Mouse (Mus musculus) kidney, embryonic 15.5 days (tissue): Measurements from ENCODE around the gene Ubr2. TPM values are rescaled to one million over a fixed set of nuclear protein-coding genes. Genes with fewer than 3 reads are reported as not detected.

Experiments
- ATAC-seq: fragments of 200-750 bp; cut with Nextera tagmentation; replicated peaks from 2 replicates; pipeline ENCODE4 v1.8.0; 2017; ENCODE audit warnings: moderate TSS enrichment; ENCODE audit not compliant: low FRiP score
- H3K27ac ChIP-seq: fragments of 300-500 bp; sonication (generic); 2 replicates; pipeline ENCODE4 v1.5.1; 2015; ENCODE audit warnings: mild to moderate bottlenecking, inconsistent platforms
- H3K27me3 ChIP-seq: fragments of 300-500 bp; sonication (generic); 2 replicates; pipeline ENCODE4 v1.6.1; 2015; ENCODE audit warnings: inconsistent platforms
- H3K36me3 ChIP-seq: fragments of 300-500 bp; sonication (generic); 2 replicates; pipeline ENCODE4 v1.6.1; 2015; ENCODE audit warnings: inconsistent platforms
- H3K4me1 ChIP-seq: fragments of 300-500 bp; sonication (generic); 2 replicates; pipeline ENCODE4 v1.6.1; 2015; ENCODE audit warnings: inconsistent platforms
- H3K4me2 ChIP-seq: fragments of 300-500 bp; sonication (generic); 2 replicates; pipeline ENCODE4 v1.6.1; 2015; ENCODE audit warnings: moderate library complexity, mild to moderate bottlenecking, inconsistent platforms
- H3K4me3 ChIP-seq: fragments of 300-500 bp; sonication (generic); replicated peaks from 2 replicates; pipeline ENCODE4 v1.5.1; 2015; ENCODE audit warnings: mild to moderate bottlenecking, inconsistent platforms
- H3K9ac ChIP-seq: fragments of 300-500 bp; sonication (generic); 2 replicates; pipeline ENCODE4 v1.6.1; 2015; ENCODE audit warnings: mild to moderate bottlenecking, inconsistent platforms
- H3K9me3 ChIP-seq: fragments of 300-500 bp; sonication (generic); replicated peaks from 2 replicates; pipeline ENCODE4 v1.6.1; 2016; ENCODE audit warnings: inconsistent platforms
- WGBS: fragments of 180-500 bp; shearing (Covaris S2); methylation state at CpG from one replicate; pipeline ENCODE4 v1.1.7; 2015; ENCODE audit warnings: mixed read lengths; 5-methylcytosine and 5-hydroxymethylcytosine counted together
- polyA plus RNA-seq: library from polyadenylated mRNA; unstranded; fragments of >200 nt; fragmentation: Nextera tagmentation; extraction: Ambion mirVana; gene quantifications from 2 replicates; pipeline ENCODE4 v1.2.1, GENCODE M21; 2015

The Ubr2 gene
- polyA plus RNA-seq, 1 experiment from 2014 or later: 21.7 TPM

- Histone ChIP-seq H3K27ac (no peak overlapping the region), H3K4me3 (no peak overlapping the region), H3K36me3 (peaks cover 100% of the 10 kb centered on the region), H3K9me3 (no peaks in the 10 kb centered on the region), H3K9ac (no peak overlapping the region), H3K27me3 (no peaks in the 10 kb centered on the region), H3K4me1 (no peaks in the 10 kb centered on the region), H3K4me2 (no peak overlapping the region)
- WGBS: 90% methylated on average over 2 of the region's 2 CpGs
- ATAC-seq: no peak
Measured at GRCm38 (mm10) chr17:46958045-46958444, 52.3 kb downstream of the Ubr2 start.

- WGBS: 94% methylated on average over 9 of the region's 9 CpGs
- Histone ChIP-seq H3K4me1 (no peaks in the 10 kb centered on the region), H3K36me3 (peaks cover 84% of the 10 kb centered on the region), H3K9me3 (no peaks in the 10 kb centered on the region), H3K4me2 (no peak overlapping the region), H3K4me3 (no peak overlapping the region), H3K9ac (no peak overlapping the region), H3K27me3 (no peaks in the 10 kb centered on the region), H3K27ac (no peak overlapping the region)
- no peak for ATAC-seq
Measured at GRCm38 (mm10) chr17:46946276-46946675, 64.1 kb downstream of the Ubr2 start.

- WGBS: 95% methylated on average over 9 of the region's 9 CpGs
- H3K9me3 ChIP-seq: no peaks in the 10 kb centered on the region
- no peak overlapping the region for H3K4me3 ChIP-seq
- H3K27me3 ChIP-seq: no peaks in the 10 kb centered on the region
- H3K9ac ChIP-seq: no peak overlapping the region
- no peaks in the 10 kb centered on the region for H3K4me1 ChIP-seq
- peaks cover 99% of the 10 kb centered on the region for H3K36me3 ChIP-seq
- no peak for ATAC-seq
- no peak overlapping the region for H3K4me2 ChIP-seq
- H3K27ac ChIP-seq: no peak overlapping the region
Measured at GRCm38 (mm10) chr17:46942421-46942820, 67.9 kb downstream of the Ubr2 start.

DNA sequence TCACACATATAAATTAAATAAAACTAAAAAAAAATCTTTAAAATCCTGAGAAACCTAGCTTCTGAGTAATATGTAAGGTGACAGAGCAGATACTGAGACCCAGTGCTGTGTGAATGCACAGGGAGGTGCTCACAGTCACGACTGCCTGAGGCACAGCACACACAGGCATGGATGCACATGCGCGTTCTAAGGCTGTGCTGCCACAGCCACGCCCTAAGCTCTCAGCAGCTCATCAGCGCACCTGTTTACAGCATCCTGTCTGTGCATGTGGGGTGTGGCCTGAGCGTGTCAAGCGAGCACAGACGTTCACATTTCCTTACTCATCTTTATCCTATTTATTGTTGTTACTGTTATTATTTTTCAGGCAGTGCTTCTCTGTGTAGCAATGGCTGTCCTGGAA, 69.9 kb downstream of the Ubr2 start:
- Histone ChIP-seq H3K9ac (no peak overlapping the region), H3K36me3 (peaks cover 99% of the 10 kb centered on the region), H3K4me2 (no peak overlapping the region), H3K27ac (no peak overlapping the region), H3K27me3 (no peaks in the 10 kb centered on the region), H3K9me3 (no peaks in the 10 kb centered on the region), H3K4me3 (no peak overlapping the region), H3K4me1 (no peaks in the 10 kb centered on the region)
- no peak for ATAC-seq
- 90% methylated on average over 8 of the region's 8 CpGs for WGBS

- H3K4me3 ChIP-seq: no peak overlapping the region
- no peaks in the 10 kb centered on the region for H3K9me3 ChIP-seq
- H3K27ac ChIP-seq: no peak overlapping the region
- 78% methylated on average over 19 of the region's 19 CpGs for WGBS
- H3K4me2 ChIP-seq: no peak overlapping the region
- ATAC-seq: no peak
- no peak overlapping the region for H3K9ac ChIP-seq
- peaks cover 100% of the 10 kb centered on the region for H3K36me3 ChIP-seq
- H3K4me1 ChIP-seq: no peaks in the 10 kb centered on the region
- H3K27me3 ChIP-seq: no peaks in the 10 kb centered on the region
Measured at GRCm38 (mm10) chr17:46933557-46934348, 76.6 kb downstream of the Ubr2 start.

DNA sequence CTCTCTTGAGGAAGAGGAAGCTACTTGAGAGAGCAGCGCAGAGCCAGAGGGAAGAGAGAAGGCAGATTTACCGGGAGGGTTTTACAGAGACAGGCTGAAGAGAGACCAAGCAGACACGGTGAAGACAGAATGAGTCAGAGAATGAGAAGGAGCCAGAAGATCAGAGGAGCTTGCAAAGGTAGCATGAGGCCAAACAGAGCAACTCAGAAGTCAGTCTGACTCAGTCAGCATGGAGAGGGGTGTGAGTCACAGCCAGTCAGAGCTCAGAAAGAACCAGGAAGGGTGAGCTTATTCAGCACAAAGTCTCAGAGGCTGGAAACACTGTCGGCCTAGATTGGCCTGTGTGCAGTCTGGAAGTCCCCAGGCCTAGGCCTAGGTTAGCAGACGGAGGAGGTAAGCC, 77.4 kb downstream of the Ubr2 start:
- no peak overlapping the region for H3K4me2 ChIP-seq
- ATAC-seq: no peak
- H3K4me1 ChIP-seq: no peaks in the 10 kb centered on the region
- no peaks in the 10 kb centered on the region for H3K27me3 ChIP-seq
- no peaks in the 10 kb centered on the region for H3K9me3 ChIP-seq
- peaks cover 99% of the 10 kb centered on the region for H3K36me3 ChIP-seq
- H3K9ac ChIP-seq: no peak overlapping the region
- no peak overlapping the region for H3K4me3 ChIP-seq
- WGBS: 94% methylated on average over 5 of the region's 5 CpGs
- no peak overlapping the region for H3K27ac ChIP-seq

DNA sequence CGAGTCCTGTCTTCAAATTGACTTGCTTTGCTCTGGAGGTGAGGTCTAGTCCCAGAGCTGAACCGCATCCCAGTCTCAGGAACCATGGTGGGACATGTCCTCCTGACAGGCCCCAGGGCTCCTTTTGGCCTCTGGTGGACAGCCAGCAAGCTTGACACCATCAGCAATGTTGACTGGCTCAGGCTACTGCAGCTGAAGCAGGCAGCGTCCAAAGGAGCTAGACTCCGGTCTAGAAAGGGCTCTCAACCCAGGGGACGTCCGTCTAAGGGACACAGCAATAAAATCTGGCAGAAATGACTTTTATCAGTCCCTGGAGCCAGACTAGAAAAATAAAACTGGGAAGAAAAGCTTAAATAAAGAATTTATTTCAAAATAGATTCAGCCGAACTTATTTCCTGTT, 80.5 kb downstream of the Ubr2 start:
- no peaks in the 10 kb centered on the region for H3K9me3 ChIP-seq
- no peak for ATAC-seq
- H3K27ac ChIP-seq: no peak overlapping the region
- H3K27me3 ChIP-seq: no peaks in the 10 kb centered on the region
- 75% methylated on average over 7 of the region's 7 CpGs for WGBS
- no peak overlapping the region for H3K9ac ChIP-seq
- H3K4me2 ChIP-seq: no peak overlapping the region
- H3K36me3 ChIP-seq: peaks cover 73% of the 10 kb centered on the region
- H3K4me3 ChIP-seq: no peak overlapping the region
- H3K4me1 ChIP-seq: no peaks in the 10 kb centered on the region

GRCm38 (mm10) chr17:46929277-46929676, 81.1 kb downstream of the Ubr2 start:
- Histone ChIP-seq H3K4me2 (no peak overlapping the region), H3K4me1 (no peaks in the 10 kb centered on the region), H3K27ac (no peak overlapping the region), H3K27me3 (no peaks in the 10 kb centered on the region), H3K4me3 (no peak overlapping the region), H3K9ac (no peak overlapping the region), H3K36me3 (peaks cover 67% of the 10 kb centered on the region), H3K9me3 (no peaks in the 10 kb centered on the region)
- 74% methylated on average over 12 of the region's 12 CpGs for WGBS
- no peak for ATAC-seq

GRCm38 (mm10) chr17:46927781-46928180, 82.6 kb downstream of the Ubr2 start:
- Histone ChIP-seq H3K4me3 (no peak overlapping the region), H3K27ac (no peak overlapping the region), H3K4me2 (no peak overlapping the region), H3K36me3 (peaks cover 52% of the 10 kb centered on the region), H3K9me3 (no peaks in the 10 kb centered on the region), H3K4me1 (0 out of 2 replicates have a peak, but pooled peaks cover 2% of the 10 kb centered on the region), H3K9ac (no peak overlapping the region), H3K27me3 (no peaks in the 10 kb centered on the region)
- 94% methylated on average over 5 of the region's 5 CpGs for WGBS
- no peak for ATAC-seq

DNA sequence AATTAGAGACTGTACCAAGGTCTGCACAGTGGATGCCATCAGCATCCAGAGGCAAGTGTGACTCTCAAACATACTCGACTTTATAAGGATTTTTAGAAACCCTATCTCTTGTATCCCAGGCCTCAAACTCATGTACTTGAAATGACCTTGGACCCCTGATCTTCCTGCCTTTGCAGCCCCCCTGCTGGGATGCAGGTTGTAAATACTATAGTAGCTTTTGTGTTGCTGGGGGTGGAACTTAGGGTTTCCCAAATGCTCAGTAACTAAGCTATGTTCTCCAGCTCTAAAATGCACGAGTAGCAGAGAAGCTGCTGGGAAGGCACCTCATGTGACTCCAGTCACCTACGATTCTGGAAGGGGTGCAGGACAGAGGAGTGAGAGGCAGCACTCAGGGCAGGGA, 83.4 kb downstream of the Ubr2 start:
- H3K4me3 ChIP-seq: no peak overlapping the region
- H3K27ac ChIP-seq: no peak overlapping the region
- ATAC-seq: no peak
- no peak overlapping the region for H3K4me2 ChIP-seq
- H3K9ac ChIP-seq: no peak overlapping the region
- no peaks in the 10 kb centered on the region for H3K9me3 ChIP-seq
- 58% methylated on average over 3 of the region's 3 CpGs for WGBS
- H3K4me1 ChIP-seq: 0 out of 2 replicates have a peak, but pooled peaks cover 2% of the 10 kb centered on the region
- H3K36me3 ChIP-seq: peaks cover 43% of the 10 kb centered on the region
- no peaks in the 10 kb centered on the region for H3K27me3 ChIP-seq

DNA sequence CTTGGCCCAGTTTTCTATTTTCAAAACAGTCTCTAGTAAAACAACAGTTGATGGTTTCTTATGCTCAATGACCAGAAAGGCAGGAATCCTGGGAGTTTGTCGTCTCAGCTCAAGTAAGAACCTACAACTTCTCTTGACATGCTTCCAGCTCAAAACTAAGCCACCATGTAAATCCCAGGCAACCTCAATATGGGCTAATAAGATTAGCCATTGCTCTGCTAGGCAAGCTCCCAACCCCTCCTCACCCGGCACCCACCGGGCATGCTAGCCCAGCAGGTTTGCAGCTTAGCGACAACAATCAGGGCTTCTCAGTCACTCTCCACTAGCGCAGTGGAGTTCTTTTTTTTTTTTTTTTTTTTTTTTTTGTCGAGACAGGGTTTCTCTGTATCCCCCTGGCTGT, 84.2 kb downstream of the Ubr2 start:
- 75% methylated on average over 6 of the region's 6 CpGs for WGBS
- Histone ChIP-seq H3K27ac (no peak overlapping the region), H3K9me3 (no peaks in the 10 kb centered on the region), H3K4me3 (no peak overlapping the region), H3K9ac (no peak overlapping the region), H3K27me3 (no peaks in the 10 kb centered on the region), H3K36me3 (peaks cover 36% of the 10 kb centered on the region), H3K4me2 (no peak overlapping the region), H3K4me1 (0 out of 2 replicates have a peak, but pooled peaks cover 2% of the 10 kb centered on the region)
- no peak for ATAC-seq

DNA sequence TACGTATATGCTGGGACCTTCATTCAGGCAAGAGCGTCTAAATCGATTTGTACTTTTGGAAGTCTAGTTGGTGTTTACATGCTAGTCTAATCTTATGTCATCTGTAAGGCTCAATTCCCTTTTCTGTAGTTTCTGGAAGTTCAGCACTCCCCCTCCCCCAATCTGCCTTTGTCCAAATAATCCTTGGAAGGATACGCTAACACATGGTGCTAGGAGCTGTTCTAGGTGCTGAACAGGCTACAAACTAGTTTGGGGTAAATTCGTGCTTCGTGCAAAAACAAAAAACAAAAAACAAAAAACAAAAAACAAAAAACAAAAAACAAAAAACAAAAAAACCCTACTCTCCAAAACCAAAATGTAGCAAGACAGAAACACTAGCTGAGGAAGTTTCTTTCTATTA, 89.5 kb downstream of the Ubr2 start:
- no peak overlapping the region for H3K4me3 ChIP-seq
- 55% methylated on average over 6 of the region's 6 CpGs for WGBS
- no peak overlapping the region for H3K27ac ChIP-seq
- no peaks in the 10 kb centered on the region for H3K9me3 ChIP-seq
- no peaks in the 10 kb centered on the region for H3K27me3 ChIP-seq
- ATAC-seq: no peak
- H3K4me2 ChIP-seq: no peak overlapping the region
- peaks cover 17% of the 10 kb centered on the region for H3K4me1 ChIP-seq
- H3K9ac ChIP-seq: no peak overlapping the region
- H3K36me3 ChIP-seq: no peaks in the 10 kb centered on the region

- no peaks in the 10 kb centered on the region for H3K27me3 ChIP-seq
- H3K27ac ChIP-seq: peak overlapping the region; percentile 63
- peaks cover 17% of the 10 kb centered on the region for H3K4me1 ChIP-seq
- WGBS: 10% methylated on average over 4 of the region's 4 CpGs
- no peak overlapping the region for H3K9ac ChIP-seq
- H3K4me3 ChIP-seq: no peak overlapping the region
- H3K36me3 ChIP-seq: no peaks in the 10 kb centered on the region
- no peaks in the 10 kb centered on the region for H3K9me3 ChIP-seq
- no peak overlapping the region for H3K4me2 ChIP-seq
- ATAC-seq: peak; percentile 87
Measured at GRCm38 (mm10) chr17:46918951-46919350, 91.4 kb downstream of the Ubr2 start.
